ENCODE assay signal across 15 mouse cellular contexts in the genomic region with DNA sequence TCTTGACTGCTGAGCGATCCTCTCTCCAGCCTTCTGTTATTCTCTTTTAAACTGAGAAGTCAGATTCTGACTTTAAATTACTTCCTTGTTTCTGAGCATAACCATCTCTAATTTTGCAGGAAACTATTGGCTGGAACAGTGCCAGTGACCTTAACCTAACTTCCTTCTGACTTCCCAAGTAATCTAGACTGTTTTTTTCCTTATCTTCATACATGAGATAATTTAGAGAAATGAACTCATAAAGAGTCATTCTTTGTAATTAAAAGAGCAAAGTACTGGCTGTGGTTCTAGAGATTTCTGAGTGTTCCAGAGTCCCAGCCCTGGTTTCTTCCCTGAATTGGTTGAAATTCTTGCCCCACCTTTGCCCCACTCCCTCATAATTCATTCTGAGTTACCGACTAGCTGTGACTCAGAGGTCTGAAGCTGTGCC. TPM values are rescaled to one million over a fixed set of nuclear protein-coding genes. Genes with fewer than 3 reads are reported as not detected.
A peak's percentile ranks its signal among the peaks of the same experiment; 100 is the strongest.
DNase-seq lines count a peak whose midpoint lies in the region; ATAC-seq and TF ChIP-seq lines count a peak whose summit lies in the region.
"Had no signal": no experiment of that assay in that cellular context is flagged by ENCODE, and none has a peak within 500 bp of the region (broad histone marks: within the 10 kb centered on the region; RNA-seq: fewer than 3 reads in every experiment).

No protein-coding gene starts in this region.

- DNase-seq in lung, embryonic 14.5 days = peak; percentile 35
- DNase-seq in lung, postnatal 10 days = no peak
- no peak for DNase-seq in cerebellum, adult 8-10 months
- DNase-seq in B cell, adult 2 months = no peak
- DNase-seq: cerebellum, postnatal 10 days; heart, adult 2 months; liver, embryonic 13.5 days had no signal

- 26% methylated on average over 2 of the region's 2 CpGs for WGBS in lung, embryonic 14.5 days
- WGBS in kidney, embryonic 14.5 days = 16% methylated on average over 2 of the region's 2 CpGs
- WGBS in small intestine, adult 2 months = 6% methylated on average over 2 of the region's 2 CpGs
- WGBS in midbrain, embryonic 16.5 days = 82% methylated on average over 2 of the region's 2 CpGs

- H3K9me3 ChIP-seq in lung, embryonic 14.5 days (ENCODE audit: low read depth, low read length) = no peaks in the 10 kb centered on the region
- no peaks in the 10 kb centered on the region for H3K9me3 ChIP-seq in kidney, embryonic 14.5 days (ENCODE audit: control insufficient read depth, low read length)
- no peaks in the 10 kb centered on the region for H3K9me3 ChIP-seq in midbrain, embryonic 16.5 days (replicated peaks; ENCODE audit: control insufficient read depth, low read length, poor library complexity, severe bottlenecking)
- H3K9me3 ChIP-seq: hindbrain, embryonic 15.5 days; liver, embryonic 13.5 days; neural tube, embryonic 12.5 days had no signal

- no peaks in the 10 kb centered on the region for H3K36me3 ChIP-seq in lung, embryonic 14.5 days (ENCODE audit: insufficient read depth)
- no peaks in the 10 kb centered on the region for H3K36me3 ChIP-seq in kidney, embryonic 14.5 days (ENCODE audit: control insufficient read depth, insufficient read depth, low read length)
- H3K36me3 ChIP-seq in small intestine, adult 2 months (ENCODE audit: control insufficient read depth, insufficient read depth, low read length) = peaks cover 13% of the 10 kb centered on the region
- H3K36me3 ChIP-seq in midbrain, embryonic 16.5 days (ENCODE audit: control insufficient read depth, insufficient read depth, low read length) = no peaks in the 10 kb centered on the region
- H3K36me3 ChIP-seq: hindbrain, embryonic 15.5 days; liver, embryonic 13.5 days; neural tube, embryonic 12.5 days had no signal

- no peak for ATAC-seq in lung, embryonic 14.5 days (ENCODE audit: insufficient read depth)
- ATAC-seq in kidney, embryonic 14.5 days (ENCODE audit: low FRiP score, low TSS enrichment) = 0 out of 2 replicates have a peak, but pooled peaks have one; percentile 49
- ATAC-seq in midbrain, embryonic 16.5 days = no peak

- H3K9ac ChIP-seq in lung, embryonic 14.5 days = no peak overlapping the region
- no peak overlapping the region for H3K9ac ChIP-seq in kidney, embryonic 14.5 days (ENCODE audit: low read depth, low read length)
- no peak overlapping the region for H3K9ac ChIP-seq in midbrain, embryonic 16.5 days (ENCODE audit: low read depth, low read length)
- H3K9ac ChIP-seq: hindbrain, embryonic 15.5 days; liver, embryonic 13.5 days; neural tube, embryonic 12.5 days had no signal

- H3K4me2 ChIP-seq in lung, embryonic 14.5 days = no peak overlapping the region
- H3K4me2 ChIP-seq in kidney, embryonic 14.5 days (replicated peaks; ENCODE audit: low read depth, low read length) = no peak overlapping the region
- H3K4me2 ChIP-seq in midbrain, embryonic 16.5 days (ENCODE audit: low read length) = no peak overlapping the region
- H3K4me2 ChIP-seq: hindbrain, embryonic 15.5 days; liver, embryonic 13.5 days; neural tube, embryonic 12.5 days had no signal

- TF ChIP-seq POLR2A in bone marrow macrophage, adult 2 months (IDR thresholded peaks at IDR 0.05; ENCODE audit: borderline replicate concordance, low read depth, low read length) = no peak
- no peak for TF ChIP-seq POLR2A in small intestine, adult 2 months (IDR thresholded peaks at IDR 0.05; ENCODE audit: low read depth, low read length)

- no peak overlapping the region for H3K4me3 ChIP-seq in lung, embryonic 14.5 days (ENCODE audit: low read depth, low read length)
- H3K4me3 ChIP-seq in bone marrow macrophage, adult 2 months (ENCODE audit: insufficient read depth, low read length) = no peak overlapping the region
- no peak overlapping the region for H3K4me3 ChIP-seq in kidney, embryonic 14.5 days (ENCODE audit: low read length)
- H3K4me3 ChIP-seq in small intestine, adult 2 months (ENCODE audit: low read depth, low read length) = no peak overlapping the region
- H3K4me3 ChIP-seq in midbrain, embryonic 16.5 days (ENCODE audit: low read depth, low read length) = no peak overlapping the region
- H3K4me3 ChIP-seq: heart, adult 2 months; hindbrain, embryonic 15.5 days; liver, embryonic 13.5 days; neural tube, embryonic 12.5 days had no signal

- 0 out of 2 replicates have a peak, but pooled peaks cover 4% of the 10 kb centered on the region for H3K4me1 ChIP-seq in lung, embryonic 14.5 days (ENCODE audit: insufficient read depth)
- peaks cover 40% of the 10 kb centered on the region for H3K4me1 ChIP-seq in bone marrow macrophage, adult 2 months (ENCODE audit: control insufficient read depth, insufficient read depth, low read length)
- H3K4me1 ChIP-seq in kidney, embryonic 14.5 days (ENCODE audit: control insufficient read depth, insufficient read depth, low read length) = no peaks in the 10 kb centered on the region; the same call in 1 of the 2 replicates
- H3K4me1 ChIP-seq in small intestine, adult 2 months (ENCODE audit: control insufficient read depth, insufficient read depth, insufficient read length, low read length) = peaks cover 8% of the 10 kb centered on the region; the same call in 1 of the 2 replicates
- no peaks in the 10 kb centered on the region for H3K4me1 ChIP-seq in midbrain, embryonic 16.5 days (ENCODE audit: control insufficient read depth, insufficient read depth, low read length)
- H3K4me1 ChIP-seq: hindbrain, embryonic 15.5 days; neural tube, embryonic 12.5 days had no signal

- H3K27me3 ChIP-seq in lung, embryonic 14.5 days (ENCODE audit: insufficient read depth, low read length) = no peaks in the 10 kb centered on the region
- no peaks in the 10 kb centered on the region for H3K27me3 ChIP-seq in kidney, embryonic 14.5 days (ENCODE audit: control insufficient read depth, insufficient read depth, low read length)
- H3K27me3 ChIP-seq in small intestine, adult 2 months (ENCODE audit: control insufficient read depth, insufficient read depth, low read length) = no peaks in the 10 kb centered on the region
- no peaks in the 10 kb centered on the region for H3K27me3 ChIP-seq in midbrain, embryonic 16.5 days (ENCODE audit: control insufficient read depth, insufficient read depth, low read depth, low read length)
- H3K27me3 ChIP-seq: hindbrain, embryonic 15.5 days; liver, embryonic 13.5 days; neural tube, embryonic 12.5 days had no signal

- no peak overlapping the region for H3K27ac ChIP-seq in lung, embryonic 14.5 days (ENCODE audit: low read depth)
- peak overlapping the region; percentile 73 for H3K27ac ChIP-seq in bone marrow macrophage, adult 2 months (ENCODE audit: insufficient read depth, low read depth, low read length)
- no peak overlapping the region for H3K27ac ChIP-seq in kidney, embryonic 14.5 days (ENCODE audit: low read depth, low read length)
- H3K27ac ChIP-seq in small intestine, adult 2 months (ENCODE audit: insufficient read depth, low read depth, low read length) = peak overlapping the region; percentile 89
- H3K27ac ChIP-seq in midbrain, embryonic 16.5 days (ENCODE audit: low read length) = no peak overlapping the region
- H3K27ac ChIP-seq: heart, adult 2 months; hindbrain, embryonic 15.5 days; liver, embryonic 13.5 days; neural tube, embryonic 12.5 days had no signal

- no peak for TF ChIP-seq CTCF in lung, embryonic 14.5 days (IDR thresholded peaks at IDR 0.05; ENCODE audit: low read depth)
- no peak for TF ChIP-seq CTCF in bone marrow macrophage, adult 2 months (IDR thresholded peaks at IDR 0.05; ENCODE audit: low read depth, low read length)
- TF ChIP-seq CTCF in small intestine, adult 2 months (IDR thresholded peaks at IDR 0.05; ENCODE audit: extremely low read depth, insufficient read length, insufficient replicate concordance, low read depth, low read length) = no peak

RNA-seq across cellular contexts. Expression of a gene that starts 6.8 kb away (rescaled TPM):
- 3.0 and 3.4 TPM in 2 replicates for polyA plus RNA-seq in lung, embryonic 14.5 days (2014; fragmentation: Nextera tagmentation; extraction: Ambion mirVana)
- 2.9 and 3.4 TPM in 2 replicates for polyA plus RNA-seq in bone marrow macrophage, adult 2 months (2012; ENCODE audit: insufficient read depth, insufficient read length, missing spikeins)
- 1.4 and 1.8 TPM in 2 replicates for polyA plus RNA-seq in kidney, embryonic 14.5 days (2014; fragmentation: Nextera tagmentation; extraction: Ambion mirVana)
- 7.7 and 13.6 TPM in 2 replicates for polyA plus RNA-seq in small intestine, adult 2 months (2012; rRNA removed)
- 0.37 and 1.1 TPM in 2 replicates for polyA plus RNA-seq in midbrain, embryonic 16.5 days (2015; fragmentation: Nextera tagmentation; extraction: Ambion mirVana)

RNA-seq across cellular contexts. Expression of a gene that starts 40.6 kb away (rescaled TPM):
- polyA plus RNA-seq in lung, embryonic 14.5 days (2014; fragmentation: Nextera tagmentation; extraction: Ambion mirVana) = not detected in 2 replicates
- not detected in 2 replicates for polyA plus RNA-seq in bone marrow macrophage, adult 2 months (2012; ENCODE audit: insufficient read depth, insufficient read length, missing spikeins)
- not detected in 2 replicates for polyA plus RNA-seq in kidney, embryonic 14.5 days (2014; fragmentation: Nextera tagmentation; extraction: Ambion mirVana)
- not detected in 2 replicates for polyA plus RNA-seq in small intestine, adult 2 months (2012; rRNA removed)
- polyA plus RNA-seq in midbrain, embryonic 16.5 days (2015; fragmentation: Nextera tagmentation; extraction: Ambion mirVana) = not detected in 2 replicates
- polyA plus RNA-seq: frontal cortex, adult 2 months; heart, adult 2 months; hindbrain, embryonic 15.5 days; liver, embryonic 13.5 days; neural tube, embryonic 12.5 days; stomach, embryonic 14.5 days had no signal

Comparison
In these comparisons a context has a peak if more than half of its experiments do, and no peak if none do; other contexts are left out.
1. H3K27ac ChIP-seq: peak in bone marrow macrophage, adult 2 months (single experiment) and small intestine, adult 2 months (single experiment); none in lung, embryonic 14.5 days (single experiment), kidney, embryonic 14.5 days (single experiment) and midbrain, embryonic 16.5 days (single experiment).